Mouse (Mus musculus) liver, embryonic 13.5 days (tissue): ENCODE data around the gene Cfap58. TPM values are rescaled to one million over a fixed set of nuclear protein-coding genes. Genes with fewer than 3 reads are reported as not detected.
A peak's percentile ranks its signal among the peaks of the same experiment; 100 is the strongest.

Experiments used
- ATAC-seq: fragments of 200-750 bp; cut with Nextera tagmentation; 2 replicates; pipeline ENCODE4 v1.8.0; 2017; ENCODE audit warnings: low read depth, mild to moderate bottlenecking, moderate number of reproducible peaks, moderate library complexity
- DNase-seq: peaks from one replicate; pipeline ENCODE4 v3.0.0; 2022
- H3K27ac ChIP-seq: fragments of 300-500 bp; sonication (generic); 2 replicates; pipeline ENCODE4 v1.5.1; 2015; ENCODE audit warnings: moderate library complexity, mild to moderate bottlenecking, inconsistent platforms
- H3K27me3 ChIP-seq: fragments of 300-500 bp; sonication (generic); 2 replicates; pipeline ENCODE4 v1.6.1; 2015; ENCODE audit warnings: mild to moderate bottlenecking, inconsistent platforms
- H3K36me3 ChIP-seq: fragments of 300-500 bp; sonication (generic); 2 replicates; pipeline ENCODE4 v1.6.1; 2015; ENCODE audit warnings: mild to moderate bottlenecking, inconsistent platforms
- H3K4me1 ChIP-seq: fragments of 300-500 bp; sonication (generic); replicated peaks from 2 replicates; pipeline ENCODE4 v1.6.1; 2015; ENCODE audit warnings: inconsistent platforms
- H3K4me2 ChIP-seq: fragments of 300-500 bp; sonication (generic); 2 replicates; pipeline ENCODE4 v1.6.1; 2015; ENCODE audit warnings: inconsistent platforms, mild to moderate bottlenecking, moderate library complexity
- H3K4me3 ChIP-seq: fragments of 300-500 bp; sonication (generic); replicated peaks from 2 replicates; pipeline ENCODE4 v1.5.1; 2015; ENCODE audit warnings: mild to moderate bottlenecking, inconsistent platforms
- H3K9ac ChIP-seq: fragments of 300-500 bp; sonication (generic); 2 replicates; pipeline ENCODE4 v1.6.1; 2015; ENCODE audit warnings: mild to moderate bottlenecking, inconsistent platforms
- H3K9me3 ChIP-seq: fragments of 300-500 bp; sonication (generic); replicated peaks from 2 replicates; pipeline ENCODE4 v1.6.1; 2016; ENCODE audit warnings: inconsistent platforms
- WGBS: fragments of 180-500 bp; shearing (Covaris S2); methylation state at CpG from one replicate; pipeline ENCODE4 v1.1.7; 2015; ENCODE audit not compliant: insufficient replicate concordance; 5-methylcytosine and 5-hydroxymethylcytosine counted together
- polyA plus RNA-seq: library from polyadenylated mRNA; unstranded; fragments of >200 nt; fragmentation: Nextera tagmentation; extraction: Ambion mirVana; gene quantifications from 2 replicates; pipeline ENCODE4 v1.2.1, GENCODE M21; 2015

Gene Cfap58
- polyA plus RNA-seq, 1 experiment from 2014 or later, result not detected

- H3K27ac ChIP-seq, result no peak overlapping the region
- peaks cover 28% of the 10 kb centered on the region for H3K4me1 ChIP-seq
- DNase-seq (no peak), ATAC-seq (no peak)
- WGBS, result 21% methylated on average over 9 of the region's 9 CpGs
- peak overlapping the region; percentile 87 for H3K4me2 ChIP-seq
- peak overlapping the region; percentile 90 for H3K9ac ChIP-seq
- H3K27me3 ChIP-seq, result no peaks in the 10 kb centered on the region
- H3K4me3 ChIP-seq, result peak overlapping the region; percentile 84
- H3K9me3 ChIP-seq, result no peaks in the 10 kb centered on the region
- no peaks in the 10 kb centered on the region for H3K36me3 ChIP-seq
Observed at GRCm38 (mm10) chr19:47918016-47918415, 19.5 kb upstream of the Cfap58 start.

- WGBS, result under 1% methylated on average over 29 of the region's 29 CpGs
- ATAC-seq, result peak; percentile 50
- Histone ChIP-seq H3K9ac (peak overlapping the region; percentile 90), H3K27me3 (no peaks in the 10 kb centered on the region), H3K27ac (peak overlapping the region; percentile 80), H3K4me3 (peak overlapping the region; percentile 84), H3K4me1 (peaks cover 28% of the 10 kb centered on the region), H3K36me3 (no peaks in the 10 kb centered on the region), H3K4me2 (peak overlapping the region; percentile 87), H3K9me3 (no peaks in the 10 kb centered on the region)
- DNase-seq, result peak; percentile 19
Observed at GRCm38 (mm10) chr19:47918455-47919101, 18.9 kb upstream of the Cfap58 start.

GRCm38 (mm10) chr19:47919126-47919965 lies 18.1 kb upstream of the Cfap58 start, which contains the start of the genes Cfap43 and Itprip:
Gene Cfap43 (minus strand): TSS chr19:47919287.
Gene Itprip (minus strand): TSS chr19:47919299.
- Histone ChIP-seq H3K9ac (peak within 1 kb of the TSS; percentile 90), H3K9me3 (no peaks in the 10 kb centered on the region), H3K4me1 (peaks cover 28% of the 10 kb centered on the region), H3K4me3 (peak within 1 kb of the TSS; percentile 84), H3K27ac (peak within 1 kb of the TSS; percentile 80), H3K36me3 (no peaks in the 10 kb centered on the region), H3K27me3 (no peaks in the 10 kb centered on the region), H3K4me2 (peak within 1 kb of the TSS; percentile 87)
- ATAC-seq (peak; percentile 85), DNase-seq (peak; percentile 63)
- under 1% methylated on average over 48 of the region's 48 CpGs for WGBS

- no peaks in the 10 kb centered on the region for H3K36me3 ChIP-seq
- 3% methylated on average over 8 of the region's 8 CpGs for WGBS
- peak overlapping the region; percentile 90 for H3K9ac ChIP-seq
Observed at GRCm38 (mm10) chr19:47919966-47920375, 17.5 kb upstream of the Cfap58 start.

GRCm38 (mm10) chr19:47925819-47926218 lies 11.7 kb upstream of the Cfap58 start:
- H3K36me3 ChIP-seq, result no peaks in the 10 kb centered on the region
- no peaks in the 10 kb centered on the region for H3K27me3 ChIP-seq
- no peak for ATAC-seq
- H3K27ac ChIP-seq, result no peak overlapping the region
- H3K9ac ChIP-seq, result no peak overlapping the region
- no peak for DNase-seq
- WGBS, result 57% methylated on average over 7 of the region's 7 CpGs
- H3K4me1 ChIP-seq, result no peaks in the 10 kb centered on the region
- no peak overlapping the region for H3K4me3 ChIP-seq
- no peak overlapping the region for H3K4me2 ChIP-seq
- H3K9me3 ChIP-seq, result no peaks in the 10 kb centered on the region

More at GRCm38 (mm10) chr19:47919966-47920375, 17.5 kb upstream of the Cfap58 start:
- no peak for DNase-seq
- peak; percentile 3; the same call in 1 of the 2 replicates for ATAC-seq
- Histone ChIP-seq H3K4me1 (peaks cover 28% of the 10 kb centered on the region), H3K27me3 (no peaks in the 10 kb centered on the region), H3K4me2 (peak overlapping the region; percentile 87), H3K4me3 (peak overlapping the region; percentile 84), H3K9me3 (no peaks in the 10 kb centered on the region), H3K27ac (peak overlapping the region; percentile 80)

- WGBS, result 59% methylated on average over 2 of the region's 2 CpGs
- no peak overlapping the region for H3K27ac ChIP-seq
- H3K9me3 ChIP-seq, result no peaks in the 10 kb centered on the region
- ATAC-seq, result no peak
- H3K4me1 ChIP-seq, result no peaks in the 10 kb centered on the region
- no peak overlapping the region for H3K4me3 ChIP-seq
- H3K9ac ChIP-seq, result no peak overlapping the region
- H3K36me3 ChIP-seq, result no peaks in the 10 kb centered on the region
- H3K4me2 ChIP-seq, result no peak overlapping the region
- H3K27me3 ChIP-seq, result no peaks in the 10 kb centered on the region
- no peak for DNase-seq
Observed at GRCm38 (mm10) chr19:47927032-47927431, 10.4 kb upstream of the Cfap58 start.

- no peak for ATAC-seq
- no peaks in the 10 kb centered on the region for H3K4me1 ChIP-seq
- WGBS, result 76% methylated on average over 4 of the region's 4 CpGs
- H3K27ac ChIP-seq, result no peak overlapping the region
- no peaks in the 10 kb centered on the region for H3K27me3 ChIP-seq
- no peak overlapping the region for H3K9ac ChIP-seq
- no peak for DNase-seq
- no peaks in the 10 kb centered on the region for H3K9me3 ChIP-seq
- H3K4me2 ChIP-seq, result no peak overlapping the region
- H3K36me3 ChIP-seq, result no peaks in the 10 kb centered on the region
- no peak overlapping the region for H3K4me3 ChIP-seq
Observed at GRCm38 (mm10) chr19:47929043-47929442, 8.4 kb upstream of the Cfap58 start.

GRCm38 (mm10) chr19:47931982-47932638 lies 5.4 kb upstream of the Cfap58 start:
- ATAC-seq (no peak), DNase-seq (no peak)
- Histone ChIP-seq H3K27ac (no peak overlapping the region), H3K4me2 (no peak overlapping the region), H3K36me3 (no peaks in the 10 kb centered on the region), H3K9me3 (no peaks in the 10 kb centered on the region), H3K4me3 (no peak overlapping the region), H3K27me3 (peaks cover 6% of the 10 kb centered on the region; the same call in 1 of the 2 replicates), H3K4me1 (no peaks in the 10 kb centered on the region), H3K9ac (no peak overlapping the region)
- 31% methylated on average over 7 of the region's 7 CpGs for WGBS

GRCm38 (mm10) chr19:47934146-47934545 lies 3.3 kb upstream of the Cfap58 start:
- Histone ChIP-seq H3K4me3 (no peak overlapping the region), H3K27me3 (peaks cover 25% of the 10 kb centered on the region), H3K9ac (no peak overlapping the region), H3K27ac (no peak overlapping the region), H3K4me1 (peaks cover 8% of the 10 kb centered on the region; the same call in 1 of the 2 replicates), H3K36me3 (no peaks in the 10 kb centered on the region), H3K4me2 (no peak overlapping the region), H3K9me3 (no peaks in the 10 kb centered on the region)
- ATAC-seq (no peak), DNase-seq (no peak)
- 76% methylated on average over 8 of the region's 8 CpGs for WGBS

GRCm38 (mm10) chr19:47934636-47935238 lies 2.7 kb upstream of the Cfap58 start:
- Histone ChIP-seq H3K4me3 (no peak overlapping the region), H3K36me3 (no peaks in the 10 kb centered on the region), H3K9ac (no peak overlapping the region), H3K4me2 (no peak overlapping the region), H3K9me3 (no peaks in the 10 kb centered on the region), H3K4me1 (peaks cover 8% of the 10 kb centered on the region; the same call in 1 of the 2 replicates), H3K27ac (no peak overlapping the region), H3K27me3 (peaks cover 28% of the 10 kb centered on the region)
- DNase-seq (no peak), ATAC-seq (no peak)
- 67% methylated on average over 16 of the region's 16 CpGs for WGBS

GRCm38 (mm10) chr19:47935530-47935929 lies 1.9 kb upstream of the Cfap58 start:
- H3K4me3 ChIP-seq, result no peak overlapping the region
- DNase-seq, result no peak
- 59% methylated on average over 6 of the region's 6 CpGs for WGBS

More at GRCm38 (mm10) chr19:47935530-47935929, 1.9 kb upstream of the Cfap58 start:
- no peak overlapping the region for H3K4me2 ChIP-seq
- no peaks in the 10 kb centered on the region for H3K36me3 ChIP-seq
- no peak overlapping the region for H3K27ac ChIP-seq
- peaks cover 36% of the 10 kb centered on the region for H3K27me3 ChIP-seq
- H3K9me3 ChIP-seq, result no peaks in the 10 kb centered on the region
- H3K9ac ChIP-seq, result no peak overlapping the region
- H3K4me1 ChIP-seq, result peaks cover 8% of the 10 kb centered on the region; the same call in 1 of the 2 replicates
- no peak for ATAC-seq
